8 mouse cellular contexts compared by ENCODE assay signal in genomic region chr1:36920154-36920716, GRCm38 (mm10). TPM values are rescaled to one million over a fixed set of nuclear protein-coding genes. Genes with fewer than 3 reads are reported as not detected.
DNase-seq lines count a peak whose midpoint lies in the region; ATAC-seq and TF ChIP-seq lines count a peak whose summit lies in the region.

No protein-coding gene starts in this region.

- H3K27me3 ChIP-seq in heart, adult 2 months (ENCODE audit: control insufficient read depth, insufficient read depth, low read length), result no peaks in the 10 kb centered on the region
- H3K27me3 ChIP-seq in stomach, embryonic 14.5 days (ENCODE audit: control insufficient read depth, insufficient read depth, low read length), result no peaks in the 10 kb centered on the region

- 11% methylated on average over 3 of the region's 3 CpGs for WGBS in heart, adult 2 months
- 10% methylated on average over 3 of the region's 3 CpGs for WGBS in lung, adult 2 months
- WGBS in stomach, embryonic 14.5 days, result 13% methylated on average over 3 of the region's 3 CpGs

- peaks cover 9% of the 10 kb centered on the region for H3K79me2 ChIP-seq in heart, adult 2 months (replicated peaks; ENCODE audit: control insufficient read depth, insufficient read depth, low read length)

- H3K4me2 ChIP-seq in stomach, embryonic 14.5 days (replicated peaks; ENCODE audit: low read depth, low read length), result no peak overlapping the region

- peak; percentile 84 for TF ChIP-seq EP300 in heart, adult 2 months (IDR thresholded peaks at IDR 0.05; ENCODE audit: insufficient read depth, low read depth, low read length)

- H3K27ac ChIP-seq in heart, adult 2 months, result peak overlapping the region; percentile 81
- H3K27ac ChIP-seq in stomach, embryonic 14.5 days (ENCODE audit: low read length), result peak overlapping the region; percentile 56; the same call in 1 of the 2 replicates

- H3K9me3 ChIP-seq in stomach, embryonic 14.5 days (ENCODE audit: control insufficient read depth, low read depth, low read length), result no peaks in the 10 kb centered on the region

- DNase-seq in adrenal gland, adult 2 months, result peak; percentile 50
- no peak for DNase-seq in adrenal gland, adult 8-10 months
- peak; percentile 62 for DNase-seq in urinary bladder, postnatal 14 days (ENCODE audit: low spot score)
- no peak for DNase-seq in urinary bladder, adult 2 months (ENCODE audit: low spot score)
- DNase-seq in heart, adult 2 months, result peak; percentile 77 to 88
- DNase-seq in kidney, adult 8-10 months, result peak; percentile 43 to 53
- DNase-seq in lung, adult 2 months, result peak; percentile 72

- H3K4me3 ChIP-seq in heart, adult 2 months, result no peak overlapping the region; the same call in 1 of the 2 replicates
- no peak overlapping the region for H3K4me3 ChIP-seq in lung, adult 2 months (replicated peaks; ENCODE audit: extremely low read depth, low read depth, low read length)
- H3K4me3 ChIP-seq in stomach, embryonic 14.5 days (ENCODE audit: low read depth, low read length), result no peak overlapping the region

- no peak overlapping the region for H3K9ac ChIP-seq in heart, adult 2 months (ENCODE audit: low read depth, low read length)
- H3K9ac ChIP-seq in stomach, embryonic 14.5 days (replicated peaks; ENCODE audit: low read depth, low read length), result no peak overlapping the region

- no peak for TF ChIP-seq CTCF in heart, adult 2 months (IDR thresholded peaks at IDR 0.05)
- no peak for TF ChIP-seq CTCF in lung, adult 2 months (IDR thresholded peaks at IDR 0.05; ENCODE audit: insufficient read depth, low read length)

- TF ChIP-seq POLR2A in heart, adult 2 months (IDR thresholded peaks at IDR 0.05; ENCODE audit: insufficient read depth, low read depth, low read length), result 0 out of 2 replicates have a peak, but pooled peaks have one; percentile 31
- no peak for TF ChIP-seq POLR2A in lung, adult 2 months (IDR thresholded peaks at IDR 0.05; ENCODE audit: borderline replicate concordance, extremely low read depth, low read depth, low read length)

- intact Hi-C loops in heart, adult 2 months (cut with DNase I), result loop anchor here (2.0 kb wide), 2 partner anchors 19 to 59 kb away; no protein-coding TSS in a partner anchor

- ATAC-seq in stomach, embryonic 14.5 days (ENCODE audit: insufficient number of reproducible peaks, insufficient read depth, low FRiP score, low read depth), result peak; percentile 85

- H3K4me1 ChIP-seq in heart, adult 2 months (ENCODE audit: control insufficient read depth, insufficient read depth, low read length), result peaks cover 42% of the 10 kb centered on the region
- peaks cover 25% of the 10 kb centered on the region for H3K4me1 ChIP-seq in lung, adult 2 months (ENCODE audit: control insufficient read depth, insufficient read depth, low read length)
- peaks cover 40% of the 10 kb centered on the region for H3K4me1 ChIP-seq in stomach, embryonic 14.5 days (ENCODE audit: control insufficient read depth, insufficient read depth, low read length)

- peaks cover 26% of the 10 kb centered on the region for H3K36me3 ChIP-seq in heart, adult 2 months (ENCODE audit: control insufficient read depth, insufficient read depth, low read length)
- no peaks in the 10 kb centered on the region for H3K36me3 ChIP-seq in stomach, embryonic 14.5 days (ENCODE audit: control insufficient read depth, insufficient read depth, low read length)

RNA-seq across cellular contexts. Expression of gene Tmem131, which starts 23.2 kb away (rescaled TPM):
- total RNA-seq in adrenal gland, adult 2 months (2021), result 10 to 100 TPM; 38.8 to 51.0 TPM
- 15.8 and 17.8 TPM in 2 replicates for polyA plus RNA-seq in adrenal gland, adult 2 months (2012; rRNA removed)
- 10 to 100 TPM; 38.4 to 51.7 (median 48.2) TPM for total RNA-seq in adrenal gland, adult 8-10 months (2022)
- polyA plus RNA-seq in urinary bladder, adult 2 months (2012; rRNA removed), result 15.0 and 26.4 TPM in 2 replicates
- total RNA-seq in heart, adult 2 months (2021), result 10 to 100 TPM; 28.1 to 30.0 TPM
- polyA plus RNA-seq in heart, adult 2 months (2012; rRNA removed), result 13.0 and 17.0 TPM in 2 replicates
- polyA plus RNA-seq in lung, adult 2 months (2012; rRNA removed), result 18.0 and 20.5 TPM in 2 replicates
- polyA plus RNA-seq in stomach, embryonic 14.5 days (2014; fragmentation: Nextera tagmentation; extraction: Ambion mirVana), result 28.2 and 31.3 TPM in 2 replicates

Comparison
In these comparisons a context has a peak if more than half of its experiments do, and no peak if none do; other contexts are left out.
1. DNase-seq: peak in adrenal gland, adult 2 months (single experiment), urinary bladder, postnatal 14 days (single experiment), heart, adult 2 months (2 of 2), kidney, adult 8-10 months (2 of 2) and lung, adult 2 months (single experiment); none in adrenal gland, adult 8-10 months (single experiment) and urinary bladder, adult 2 months (single experiment).